ENCODE assay signal across 12 mouse cellular contexts in genomic region chr4:66232350-66232749, GRCm38 (mm10).
A peak's percentile ranks its signal among the peaks of the same experiment; 100 is the strongest.
DNase-seq lines count a peak whose midpoint lies in the region; ATAC-seq and TF ChIP-seq lines count a peak whose summit lies in the region.
"Had no signal": no experiment of that assay in that cellular context is flagged by ENCODE, and none has a peak within 500 bp of the region (broad histone marks: within the 10 kb centered on the region; RNA-seq: fewer than 3 reads in every experiment).

No protein-coding gene starts in this region.

- H3K9ac ChIP-seq in kidney, embryonic 16.5 days (replicated peaks; ENCODE audit: low read length): no peak overlapping the region
- H3K9ac ChIP-seq in kidney, embryonic 15.5 days: no peak overlapping the region
- H3K9ac ChIP-seq in forebrain, embryonic 16.5 days (replicated peaks; ENCODE audit: low read depth, low read length): no peak overlapping the region
- H3K9ac ChIP-seq in limb, embryonic 11.5 days (ENCODE audit: low read length): no peak overlapping the region
- H3K9ac ChIP-seq in neural tube, embryonic 14.5 days (replicated peaks; ENCODE audit: low read depth, low read length): no peak overlapping the region
- H3K9ac ChIP-seq: liver, embryonic 12.5 days; neural tube, embryonic 12.5 days had no signal

- TF ChIP-seq CTCF in layer of hippocampus, adult 2 months (conservative IDR thresholded peaks at IDR 0.05): no peak

- ATAC-seq in kidney, embryonic 16.5 days (ENCODE audit: low FRiP score, low TSS enrichment): peak; percentile 31; the same call in 1 of the 2 replicates
- ATAC-seq in kidney, embryonic 15.5 days (replicated peaks; ENCODE audit: low FRiP score): no peak
- peak; percentile 26; the same call in 1 of the 2 replicates for ATAC-seq in forebrain, embryonic 16.5 days
- ATAC-seq in limb, embryonic 11.5 days (ENCODE audit: insufficient number of reproducible peaks, low FRiP score, low TSS enrichment, low read depth): peak; percentile 70
- ATAC-seq in neural tube, embryonic 14.5 days (ENCODE audit: low read depth): peak; percentile 61; the same call in 1 of the 2 replicates
- no peak for ATAC-seq in megakaryocyte progenitor cell, adult 5-6 weeks (replicated peaks; ENCODE audit: poor library complexity)
- ATAC-seq: liver, embryonic 12.5 days had no signal

- no peaks in the 10 kb centered on the region for H3K36me3 ChIP-seq in kidney, embryonic 16.5 days (ENCODE audit: insufficient read depth, low read length)
- no peaks in the 10 kb centered on the region for H3K36me3 ChIP-seq in kidney, embryonic 15.5 days
- H3K36me3 ChIP-seq in forebrain, embryonic 16.5 days (ENCODE audit: control insufficient read depth, insufficient read depth): no peaks in the 10 kb centered on the region
- no peaks in the 10 kb centered on the region for H3K36me3 ChIP-seq in limb, embryonic 11.5 days (ENCODE audit: control insufficient read depth, insufficient read depth, low read length)
- no peaks in the 10 kb centered on the region for H3K36me3 ChIP-seq in neural tube, embryonic 14.5 days (ENCODE audit: control insufficient read depth, insufficient read depth, low read length)
- H3K36me3 ChIP-seq: liver, embryonic 12.5 days; neural tube, embryonic 12.5 days had no signal

- H3K4me3 ChIP-seq in kidney, embryonic 16.5 days (ENCODE audit: low read length): no peak overlapping the region
- H3K4me3 ChIP-seq in kidney, embryonic 15.5 days (replicated peaks): no peak overlapping the region
- H3K4me3 ChIP-seq in forebrain, embryonic 16.5 days (replicated peaks; ENCODE audit: low read length): no peak overlapping the region
- H3K4me3 ChIP-seq in limb, embryonic 11.5 days (ENCODE audit: low read depth, low read length): no peak overlapping the region
- H3K4me3 ChIP-seq in neural tube, embryonic 14.5 days (ENCODE audit: low read depth, low read length): no peak overlapping the region
- no peak overlapping the region for H3K4me3 ChIP-seq in layer of hippocampus, adult 2 months
- H3K4me3 ChIP-seq: liver, embryonic 12.5 days; neural tube, embryonic 12.5 days had no signal

- H3K9me3 ChIP-seq in kidney, embryonic 16.5 days (ENCODE audit: low read length): no peaks in the 10 kb centered on the region
- no peaks in the 10 kb centered on the region for H3K9me3 ChIP-seq in kidney, embryonic 15.5 days (replicated peaks)
- H3K9me3 ChIP-seq in forebrain, embryonic 16.5 days (ENCODE audit: control insufficient read depth, low read length): no peaks in the 10 kb centered on the region
- H3K9me3 ChIP-seq in limb, embryonic 11.5 days (ENCODE audit: control insufficient read depth, low read length): no peaks in the 10 kb centered on the region
- no peaks in the 10 kb centered on the region for H3K9me3 ChIP-seq in neural tube, embryonic 14.5 days (ENCODE audit: control insufficient read depth, low read length)
- H3K9me3 ChIP-seq: liver, embryonic 12.5 days; neural tube, embryonic 12.5 days had no signal

- H3K27ac ChIP-seq in kidney, embryonic 16.5 days (ENCODE audit: low read length): no peak overlapping the region
- no peak overlapping the region for H3K27ac ChIP-seq in kidney, embryonic 15.5 days
- H3K27ac ChIP-seq in forebrain, embryonic 16.5 days (ENCODE audit: low read length): no peak overlapping the region
- no peak overlapping the region for H3K27ac ChIP-seq in limb, embryonic 11.5 days (replicated peaks; ENCODE audit: low read depth, low read length)
- no peak overlapping the region for H3K27ac ChIP-seq in neural tube, embryonic 14.5 days (ENCODE audit: low read depth, low read length)
- no peak overlapping the region for H3K27ac ChIP-seq in layer of hippocampus, adult 2 months
- H3K27ac ChIP-seq: liver, embryonic 12.5 days; neural tube, embryonic 12.5 days had no signal

- 39% methylated on average over 2 of the region's 2 CpGs for WGBS in kidney, embryonic 16.5 days
- 44% methylated on average over 2 of the region's 2 CpGs for WGBS in kidney, embryonic 15.5 days
- WGBS in forebrain, embryonic 16.5 days: 52% methylated on average over 2 of the region's 2 CpGs
- 10% methylated on average over 2 of the region's 2 CpGs for WGBS in limb, embryonic 11.5 days
- 61% methylated on average over 2 of the region's 2 CpGs for WGBS in neural tube, embryonic 14.5 days

- H3K27me3 ChIP-seq in kidney, embryonic 16.5 days (ENCODE audit: insufficient read depth, low read length): no peaks in the 10 kb centered on the region
- no peaks in the 10 kb centered on the region for H3K27me3 ChIP-seq in kidney, embryonic 15.5 days
- H3K27me3 ChIP-seq in forebrain, embryonic 16.5 days (replicated peaks; ENCODE audit: control insufficient read depth, insufficient read depth, low read length): no peaks in the 10 kb centered on the region
- H3K27me3 ChIP-seq in limb, embryonic 11.5 days (ENCODE audit: control insufficient read depth, insufficient read depth, low read length): no peaks in the 10 kb centered on the region
- H3K27me3 ChIP-seq in neural tube, embryonic 14.5 days (ENCODE audit: control insufficient read depth, insufficient read depth, low read length): no peaks in the 10 kb centered on the region
- H3K27me3 ChIP-seq: liver, embryonic 12.5 days; neural tube, embryonic 12.5 days had no signal

- H3K4me1 ChIP-seq in kidney, embryonic 16.5 days (ENCODE audit: insufficient read depth, low read length): no peaks in the 10 kb centered on the region
- H3K4me1 ChIP-seq in kidney, embryonic 15.5 days: no peaks in the 10 kb centered on the region
- no peaks in the 10 kb centered on the region for H3K4me1 ChIP-seq in forebrain, embryonic 16.5 days (replicated peaks; ENCODE audit: control insufficient read depth, insufficient read depth, low read length)
- no peaks in the 10 kb centered on the region for H3K4me1 ChIP-seq in limb, embryonic 11.5 days (ENCODE audit: control insufficient read depth, insufficient read depth, low read length)
- no peaks in the 10 kb centered on the region for H3K4me1 ChIP-seq in neural tube, embryonic 14.5 days (ENCODE audit: control insufficient read depth, insufficient read depth, low read length)
- H3K4me1 ChIP-seq: liver, embryonic 12.5 days; neural tube, embryonic 12.5 days had no signal

- peak; percentile 36 for DNase-seq in limb, embryonic 11.5 days (ENCODE audit: low spot score)
- no peak for DNase-seq in thymus, postnatal 14 days
- no peak for DNase-seq in layer of hippocampus, adult 2 months (ENCODE audit: low spot score in 2 of 2)
- DNase-seq: kidney, adult 9 months; layer of hippocampus, postnatal 36 days had no signal

- H3K4me2 ChIP-seq in kidney, embryonic 16.5 days (replicated peaks; ENCODE audit: low read depth, low read length): no peak overlapping the region
- H3K4me2 ChIP-seq in kidney, embryonic 15.5 days: no peak overlapping the region
- no peak overlapping the region for H3K4me2 ChIP-seq in forebrain, embryonic 16.5 days (ENCODE audit: low read length)
- no peak overlapping the region for H3K4me2 ChIP-seq in limb, embryonic 11.5 days (ENCODE audit: low read depth, severe bottlenecking)
- H3K4me2 ChIP-seq in neural tube, embryonic 14.5 days (ENCODE audit: low read depth, low read length): no peak overlapping the region
- H3K4me2 ChIP-seq: liver, embryonic 12.5 days; neural tube, embryonic 12.5 days had no signal

Comparison
In these comparisons a context has a peak if more than half of its experiments do, and no peak if none do; other contexts are left out.
1. ATAC-seq: peak in kidney, embryonic 16.5 days (single experiment), forebrain, embryonic 16.5 days (single experiment), limb, embryonic 11.5 days (single experiment) and neural tube, embryonic 14.5 days (single experiment); none in kidney, embryonic 15.5 days (single experiment) and megakaryocyte progenitor cell, adult 5-6 weeks (single experiment).